Mouse (Mus musculus) left cerebral cortex, postnatal 10 days (tissue): Measurements from ENCODE around the gene Nlgn3. TPM values are rescaled to one million over a fixed set of nuclear protein-coding genes. Genes with fewer than 3 reads are reported as not detected.
"Not testable (repeated sequence)": the region's sequence is repeated elsewhere in the genome, so short reads cannot be mapped to it uniquely, and the experiment has no call there.

Experiments
- DNase-seq, 2 experiments: peaks; one replicate each; pipeline ENCODE4 v3.0.0; 2021 to 2022; ENCODE audit warnings: low spot score in 2 of 2, mixed read lengths in 1 of 2; ENCODE audit errors: extremely low spot score in 1 of 2
- intact Hi-C: fragments of 180-260 bp; cut with DNase I; formaldehyde crosslinking; loops from one replicate; pipeline ENCODE4 v1.15.1; 2025
- total RNA-seq, 2 experiments: library from RNA; stranded (reverse); gene quantifications; 2 replicates each; pipeline ENCODE4 v1.2.3; 2021

Nlgn3 gene
- total RNA-seq, 2 experiments from 2014 or later: 226 to 229 TPM

DNA sequence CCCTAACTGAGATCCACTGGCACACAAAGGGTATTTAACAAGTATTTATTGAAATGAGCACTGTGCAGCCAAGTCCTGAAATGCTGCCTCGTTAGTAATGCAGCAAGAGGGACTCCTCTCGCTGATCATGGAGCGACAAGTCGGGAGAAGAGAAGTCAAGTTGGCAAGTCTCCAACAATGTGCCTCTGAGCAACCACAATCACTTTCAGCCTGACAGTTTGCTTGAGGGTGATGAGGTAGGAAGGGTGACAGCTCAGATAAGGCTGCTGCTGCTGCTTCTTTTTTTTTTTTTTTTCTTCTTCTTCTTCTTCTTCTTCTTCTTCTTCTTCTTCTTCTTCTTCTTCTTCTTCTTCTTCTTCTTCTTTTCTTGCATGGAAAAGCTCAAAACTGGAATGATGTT lies 52.2 kb downstream of the Nlgn3 start:
- intact Hi-C loops: no loop called here
- no peak for DNase-seq

DNA sequence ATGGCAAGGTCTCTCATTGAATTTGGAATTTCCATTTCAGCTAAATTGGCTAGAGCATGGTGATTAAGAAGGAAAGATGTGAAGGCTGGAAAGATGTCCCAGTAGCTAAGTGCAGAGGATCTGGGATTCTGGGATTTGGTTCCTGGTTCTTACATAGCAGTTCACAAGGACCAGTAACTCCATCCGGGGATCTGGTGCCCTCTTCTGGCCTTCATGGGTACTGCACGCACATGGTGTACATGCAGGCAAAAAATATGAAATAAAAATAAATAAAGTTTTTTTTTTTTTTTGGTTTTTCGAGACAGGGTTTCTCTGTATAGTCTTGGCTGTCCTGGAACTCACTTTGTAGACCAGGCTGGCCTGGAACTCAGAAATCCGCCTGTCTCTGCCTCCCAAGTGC lies 59.9 kb downstream of the Nlgn3 start:
- intact Hi-C loops: not testable (repeated sequence)

DNA sequence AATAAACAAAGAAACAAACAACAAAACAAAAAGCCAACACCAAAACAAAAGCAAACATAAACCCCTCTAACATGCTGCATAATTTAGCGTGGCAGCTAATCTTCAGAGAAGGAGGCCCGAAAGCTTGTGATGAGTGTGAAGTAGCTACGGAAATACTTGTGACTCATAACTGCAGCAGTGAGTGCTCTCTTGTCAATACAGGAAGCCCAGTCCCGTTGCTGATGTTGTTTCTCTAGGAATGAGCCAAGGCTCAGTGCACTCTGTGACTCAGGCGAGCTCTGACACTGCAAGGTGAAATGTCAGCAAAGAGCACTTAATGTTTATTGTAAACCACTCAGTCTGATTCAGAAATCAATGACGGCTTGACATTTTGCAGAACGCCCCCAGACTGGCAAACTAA lies 70.0 kb downstream of the Nlgn3 start:
- intact Hi-C loops: no loop called here
- DNase-seq: no peak

More for the DNA sequence above, 59.9 kb downstream of the Nlgn3 start:
- not testable (repeated sequence) for DNase-seq

DNA sequence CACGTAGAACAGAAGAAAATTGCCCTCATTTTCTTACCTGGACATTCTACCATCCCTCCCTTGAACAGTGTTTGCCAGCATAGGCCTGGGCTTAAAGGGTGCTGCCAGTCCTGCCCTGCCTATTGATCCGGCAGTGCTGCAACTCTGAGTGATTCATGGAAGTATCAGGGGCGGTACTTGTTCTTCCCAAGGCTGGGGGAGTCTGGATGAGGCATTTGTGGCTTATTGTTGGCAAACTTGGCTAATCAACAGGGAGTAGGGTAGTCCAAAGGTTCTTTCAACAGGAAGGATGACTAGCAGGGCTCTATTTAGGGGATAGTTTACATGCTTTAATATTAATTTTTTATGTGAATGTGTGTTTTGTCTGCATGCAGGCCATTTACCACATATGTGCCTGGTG lies 71.6 kb downstream of the Nlgn3 start:
- intact Hi-C loops: no loop called here
- no peak for DNase-seq

DNA sequence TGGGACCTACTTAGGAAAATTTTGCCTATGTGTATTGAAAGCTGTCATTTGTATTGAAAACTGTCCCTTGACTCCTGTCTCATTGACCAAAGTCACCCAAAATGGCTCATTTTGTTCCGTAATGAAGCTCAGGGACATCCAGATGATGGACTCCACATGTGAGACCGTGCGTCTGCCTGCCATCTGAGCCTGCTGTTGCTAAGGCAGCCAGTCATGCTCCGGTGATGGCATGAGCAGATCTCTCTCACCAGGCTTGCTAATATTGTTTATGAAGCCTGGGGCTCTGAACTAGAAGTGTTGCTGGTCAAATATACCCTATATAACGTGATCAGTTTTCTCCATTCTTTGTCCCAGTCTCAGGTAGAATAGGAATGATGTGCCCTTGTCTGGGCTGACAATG lies 74.0 kb downstream of the Nlgn3 start:
- DNase-seq: no peak
- intact Hi-C loops: no loop called here

Other genes with a start within 250 kb of the Nlgn3 start
- under 1 TPM in 1 of 2 experiments, not detected in 1; 0.11 TPM for gene Tex11, start 239.5 kb upstream of the Nlgn3 start, total RNA-seq
- 10 to 100 TPM; 15.0 to 16.5 TPM for gene Slc7a3, start 213.1 kb upstream of the Nlgn3 start, total RNA-seq
- gene Snx12, start 76.6 kb upstream of the Nlgn3 start, total RNA-seq: 10 to 100 TPM; 64.2 to 64.3 TPM
- 10 to 100 TPM in 1 of 2 experiments, 1 to 10 TPM in 1; 9.1 to 10.4 TPM for gene Foxo4, start 44.6 kb upstream of the Nlgn3 start, total RNA-seq
- not detected for gene Gm614, start 35.2 kb upstream of the Nlgn3 start, total RNA-seq
- gene Il2rg, start 30.9 kb upstream of the Nlgn3 start, total RNA-seq: 1 to 10 TPM; 2.5 to 3.7 TPM
- not detected for gene Gm20489, start 30.1 kb upstream of the Nlgn3 start, total RNA-seq
- gene Med12, start 25.1 kb upstream of the Nlgn3 start, total RNA-seq: 10 to 100 TPM; 26.1 to 33.7 TPM
- 1 to 10 TPM; 1.5 to 2.1 TPM for gene Gjb1, start 77.2 kb downstream of the Nlgn3 start, total RNA-seq
- 100 to 1,000 TPM; 152 to 173 TPM for gene Zmym3, start 121.7 kb downstream of the Nlgn3 start, total RNA-seq
- gene Nono, start 130.2 kb downstream of the Nlgn3 start, total RNA-seq: 100 to 1,000 TPM; 154 to 163 TPM
- gene Itgb1bp2, start 149.9 kb downstream of the Nlgn3 start, total RNA-seq: 1 to 10 TPM; 1.3 to 1.4 TPM
- gene Taf1, start 233.6 kb downstream of the Nlgn3 start, total RNA-seq: 10 to 100 TPM; 49.5 to 50.4 TPM